Mouse (Mus musculus): ENCODE measurements around the gene Ilkap. TPM values are rescaled to one million over a fixed set of nuclear protein-coding genes. Genes with fewer than 3 reads are reported as not detected.

Gene Ilkap
- polyA plus RNA-seq, 1 experiment, result 118 TPM

- no peak for TF ChIP-seq CTCF (IDR thresholded peaks at IDR 0.05; ENCODE audit: borderline replicate concordance, extremely low read depth, insufficient read depth, insufficient read length)
- no peak for TF ChIP-seq POLR2A (IDR thresholded peaks at IDR 0.05; ENCODE audit: borderline replicate concordance, extremely low read depth, insufficient read depth, insufficient read length, poor library complexity, severe bottlenecking)
These were observed 14.9 kb upstream of the Ilkap start for GRCm38 (mm10) chr1:91413536-91413897.

GRCm38 (mm10) chr1:91413030-91413506 is 14.5 kb upstream of the Ilkap start:
- peak; percentile 86; the same call in 1 of the 2 replicates for TF ChIP-seq POLR2A (IDR thresholded peaks at IDR 0.05; ENCODE audit: borderline replicate concordance, extremely low read depth, insufficient read depth, insufficient read length, poor library complexity, severe bottlenecking)
- no peak for TF ChIP-seq CTCF (IDR thresholded peaks at IDR 0.05; ENCODE audit: borderline replicate concordance, extremely low read depth, insufficient read depth, insufficient read length)

More at GRCm38 (mm10) chr1:91413536-91413897, 14.9 kb upstream of the Ilkap start:
- no peak for DNase-seq (ENCODE audit: low read depth)

GRCm38 (mm10) chr1:91412286-91413029 is 13.8 kb upstream of the Ilkap start:
- peak; percentile 60 for DNase-seq (ENCODE audit: low read depth)
- peak; percentile 29; the same call in 1 of the 2 replicates for TF ChIP-seq CTCF (IDR thresholded peaks at IDR 0.05; ENCODE audit: borderline replicate concordance, extremely low read depth, insufficient read depth, insufficient read length)
- no peak for TF ChIP-seq POLR2A (IDR thresholded peaks at IDR 0.05; ENCODE audit: borderline replicate concordance, extremely low read depth, insufficient read depth, insufficient read length, poor library complexity, severe bottlenecking)

More at GRCm38 (mm10) chr1:91413030-91413506, 14.5 kb upstream of the Ilkap start:
- DNase-seq (ENCODE audit: low read depth), result peak; percentile 99

- no peak for DNase-seq (ENCODE audit: low read depth)
- no peak for TF ChIP-seq POLR2A (IDR thresholded peaks at IDR 0.05; ENCODE audit: borderline replicate concordance, extremely low read depth, insufficient read depth, insufficient read length, poor library complexity, severe bottlenecking)
These were observed 13.1 kb upstream of the Ilkap start for GRCm38 (mm10) chr1:91411631-91412285.

GRCm38 (mm10) chr1:91407819-91408218 is 9.2 kb upstream of the Ilkap start:
- no peak for DNase-seq (ENCODE audit: low read depth)
- TF ChIP-seq POLR2A (IDR thresholded peaks at IDR 0.05; ENCODE audit: borderline replicate concordance, extremely low read depth, insufficient read depth, insufficient read length, poor library complexity, severe bottlenecking) (no peak), CTCF (IDR thresholded peaks at IDR 0.05; ENCODE audit: borderline replicate concordance, extremely low read depth, insufficient read depth, insufficient read length) (no peak)

GRCm38 (mm10) chr1:91405406-91406169 is 7.0 kb upstream of the Ilkap start:
- TF ChIP-seq CTCF (IDR thresholded peaks at IDR 0.05; ENCODE audit: borderline replicate concordance, extremely low read depth, insufficient read depth, insufficient read length) (no peak), POLR2A (IDR thresholded peaks at IDR 0.05; ENCODE audit: borderline replicate concordance, extremely low read depth, insufficient read depth, insufficient read length, poor library complexity, severe bottlenecking) (no peak)
- peak; percentile 51 for DNase-seq (ENCODE audit: low read depth)

GRCm38 (mm10) chr1:91404976-91405375 is 6.4 kb upstream of the Ilkap start:
- DNase-seq (ENCODE audit: low read depth), result no peak
- TF ChIP-seq POLR2A (IDR thresholded peaks at IDR 0.05; ENCODE audit: borderline replicate concordance, extremely low read depth, insufficient read depth, insufficient read length, poor library complexity, severe bottlenecking) (no peak), CTCF (IDR thresholded peaks at IDR 0.05; ENCODE audit: borderline replicate concordance, extremely low read depth, insufficient read depth, insufficient read length) (no peak)

- DNase-seq (ENCODE audit: low read depth), result no peak
- TF ChIP-seq CTCF (IDR thresholded peaks at IDR 0.05; ENCODE audit: borderline replicate concordance, extremely low read depth, insufficient read depth, insufficient read length) (no peak), POLR2A (IDR thresholded peaks at IDR 0.05; ENCODE audit: borderline replicate concordance, extremely low read depth, insufficient read depth, insufficient read length, poor library complexity, severe bottlenecking) (no peak)
These were observed 722 bp downstream of the Ilkap start for GRCm38 (mm10) chr1:91397927-91398259.

GRCm38 (mm10) chr1:91390369-91390768 is 8.2 kb downstream of the Ilkap start:
- no peak for DNase-seq (ENCODE audit: low read depth)
- TF ChIP-seq POLR2A (IDR thresholded peaks at IDR 0.05; ENCODE audit: borderline replicate concordance, extremely low read depth, insufficient read depth, insufficient read length, poor library complexity, severe bottlenecking), result no peak
- TF ChIP-seq CTCF (IDR thresholded peaks at IDR 0.05; ENCODE audit: borderline replicate concordance, extremely low read depth, insufficient read depth, insufficient read length), result no peak

GRCm38 (mm10) chr1:91381091-91381471 is 17.5 kb downstream of the Ilkap start:
- DNase-seq (ENCODE audit: low read depth), result no peak
- no peak for TF ChIP-seq CTCF (IDR thresholded peaks at IDR 0.05; ENCODE audit: borderline replicate concordance, extremely low read depth, insufficient read depth, insufficient read length)
- TF ChIP-seq POLR2A (IDR thresholded peaks at IDR 0.05; ENCODE audit: borderline replicate concordance, extremely low read depth, insufficient read depth, insufficient read length, poor library complexity, severe bottlenecking), result no peak

GRCm38 (mm10) chr1:91380453-91381090 is 18.0 kb downstream of the Ilkap start:
- DNase-seq (ENCODE audit: low read depth), result peak; percentile 88
- TF ChIP-seq CTCF (IDR thresholded peaks at IDR 0.05; ENCODE audit: borderline replicate concordance, extremely low read depth, insufficient read depth, insufficient read length) (peak; percentile 78; the same call in 1 of the 2 replicates), POLR2A (IDR thresholded peaks at IDR 0.05; ENCODE audit: borderline replicate concordance, extremely low read depth, insufficient read depth, insufficient read length, poor library complexity, severe bottlenecking) (no peak)

All from brain, embryonic 14.5 days (tissue).